Mouse (Mus musculus): ENCODE data around the gene Pon2. TPM values are rescaled to one million over a fixed set of nuclear protein-coding genes. Genes with fewer than 3 reads are reported as not detected.
A peak's percentile ranks its signal among the peaks of the same experiment; 100 is the strongest.

The Pon2 gene
- total RNA-seq, 2 experiments from 2014 or later, result 30.9 to 43.6 TPM

- DNase-seq, result no peak
Observed at GRCm38 (mm10) chr6:5294659-5295449, 3.4 kb downstream of the Pon2 start.

GRCm38 (mm10) chr6:5292841-5293240 lies 5.4 kb downstream of the Pon2 start:
- DNase-seq, result no peak

- DNase-seq, result peak in 1 of 2 experiments; percentile 16
Observed at GRCm38 (mm10) chr6:5291450-5291849, 6.8 kb downstream of the Pon2 start.

- no peak for DNase-seq
Observed at GRCm38 (mm10) chr6:5287919-5288318, 10.3 kb downstream of the Pon2 start.

GRCm38 (mm10) chr6:5287392-5287791 lies 10.9 kb downstream of the Pon2 start:
- DNase-seq, result no peak

- DNase-seq, result no peak
Observed at GRCm38 (mm10) chr6:5282418-5282817, 15.8 kb downstream of the Pon2 start.

GRCm38 (mm10) chr6:5280576-5281305 lies 17.5 kb downstream of the Pon2 start:
- peak in 1 of 2 experiments; percentile 5 for DNase-seq

- DNase-seq, result no peak
Observed at GRCm38 (mm10) chr6:5277972-5278371, 20.3 kb downstream of the Pon2 start.

- DNase-seq, result no peak
Observed at GRCm38 (mm10) chr6:5269641-5270040, 28.6 kb downstream of the Pon2 start.

- DNase-seq, result no peak
Observed at GRCm38 (mm10) chr6:5264793-5265192, 33.5 kb downstream of the Pon2 start.

GRCm38 (mm10) chr6:5263250-5263999 lies 34.8 kb downstream of the Pon2 start:
- DNase-seq, result no peak

GRCm38 (mm10) chr6:5262322-5263249 lies 35.7 kb downstream of the Pon2 start:
- no peak for DNase-seq

- DNase-seq, result peak; percentile 85 to 87
Observed at GRCm38 (mm10) chr6:5255722-5256451, 42.4 kb downstream of the Pon2 start, which contains the start of gene Pon3. TSS of gene Pon3 (minus strand) at chr6:5256286.

GRCm38 (mm10) chr6:5255291-5255690 lies 43.0 kb downstream of the Pon2 start:
- DNase-seq, result peak in 1 of 2 experiments; percentile 15

GRCm38 (mm10) chr6:5254869-5255268 lies 43.4 kb downstream of the Pon2 start:
- DNase-seq, result no peak

GRCm38 (mm10) chr6:5245926-5246325 lies 52.3 kb downstream of the Pon2 start:
- no peak for DNase-seq

- DNase-seq, result no peak
Observed at GRCm38 (mm10) chr6:5238799-5239198, 59.5 kb downstream of the Pon2 start.

GRCm38 (mm10) chr6:5237510-5237909 lies 60.7 kb downstream of the Pon2 start:
- DNase-seq, result no peak

GRCm38 (mm10) chr6:5236843-5237371 lies 61.3 kb downstream of the Pon2 start:
- no peak for DNase-seq

- DNase-seq, result no peak
Observed at GRCm38 (mm10) chr6:5234563-5234962, 63.7 kb downstream of the Pon2 start.
